Mouse (Mus musculus) heart, postnatal 0 days (tissue): ENCODE measurements around the gene Larp4. TPM values are rescaled to one million over a fixed set of nuclear protein-coding genes. Genes with fewer than 3 reads are reported as not detected.

Source experiments
- ATAC-seq: fragments of 200-750 bp; cut with Nextera tagmentation; 2 replicates; pipeline ENCODE4 v1.8.0; 2017; ENCODE audit warnings: low read depth, moderate number of reproducible peaks, moderate library complexity; ENCODE audit not compliant: insufficient read depth
- DNase-seq: peaks from one replicate; pipeline ENCODE4 v3.0.0-alpha.2; 2016; ENCODE audit warnings: low spot score
- H3K27ac ChIP-seq: fragments of 300-500 bp; sonication (generic); 2 replicates; pipeline ENCODE4 v1.5.1; 2014; ENCODE audit warnings: low read depth, mild to moderate bottlenecking
- H3K27me3 ChIP-seq: fragments of 300-500 bp; sonication (generic); 2 replicates; pipeline ENCODE4 v1.6.1; 2014; ENCODE audit warnings: low read length, mixed read lengths; ENCODE audit not compliant: control insufficient read depth, insufficient read depth
- H3K36me3 ChIP-seq: fragments of 300-500 bp; sonication (generic); replicated peaks from 2 replicates; pipeline ENCODE4 v1.6.1; 2014; ENCODE audit warnings: low read length, mixed read lengths; ENCODE audit not compliant: control insufficient read depth, insufficient read depth
- H3K4me1 ChIP-seq: fragments of 300-500 bp; sonication (generic); 2 replicates; pipeline ENCODE4 v1.6.1; 2014; ENCODE audit warnings: antibody characterized with exemption; ENCODE audit not compliant: control insufficient read depth, insufficient read depth
- H3K4me2 ChIP-seq: fragments of 300-500 bp; sonication (generic); 2 replicates; pipeline ENCODE4 v1.6.1; 2014; ENCODE audit warnings: low read depth, mild to moderate bottlenecking, low read length, moderate library complexity
- H3K4me3 ChIP-seq: fragments of 300-500 bp; sonication (generic); 2 replicates; pipeline ENCODE4 v1.5.1; 2014; ENCODE audit warnings: low read depth, low read length
- H3K9ac ChIP-seq: fragments of 300-500 bp; sonication (generic); replicated peaks from 2 replicates; pipeline ENCODE4 v1.6.1; 2014; ENCODE audit warnings: low read depth, low read length, mixed read lengths
- H3K9me3 ChIP-seq: fragments of 300-500 bp; sonication (generic); replicated peaks from 2 replicates; pipeline ENCODE4 v1.6.1; 2016; ENCODE audit warnings: low read length; ENCODE audit not compliant: control insufficient read depth
- CTCF ChIP-seq: IDR thresholded peaks from 2 replicates; pipeline ENCODE4 v1.5.1; 2016; ENCODE audit warnings: antibody characterized with exemption, control low read depth, low read depth
- EP300 ChIP-seq: IDR thresholded peaks from 2 replicates; pipeline ENCODE4 v1.6.1; 2016; ENCODE audit warnings: antibody characterized with exemption, low read depth
- WGBS: fragments of 180-500 bp; shearing (Covaris S2); extraction: QIAGEN DNeasy Blood & Tissue Kit; methylation state at CpG from one replicate; pipeline ENCODE4 v1.1.7; 2014; 5-methylcytosine and 5-hydroxymethylcytosine counted together
- polyA plus RNA-seq: library from polyadenylated mRNA; unstranded; fragments of >200 nt; fragmentation: Nextera tagmentation; extraction: Ambion mirVana; gene quantifications from 2 replicates; pipeline ENCODE4 v1.2.1, GENCODE M21; 2015
- total RNA-seq: library from RNA; depleted of rRNA; stranded (reverse); fragments of >200 nt; gene quantifications from 2 replicates; pipeline ENCODE4 v1.2.3, GENCODE M21; 2014; ENCODE audit warnings: low replicate concordance

The Larp4 gene
- total and polyA plus RNA-seq, 2 experiments from 2014 or later = 28.2 to 103 TPM

DNA sequence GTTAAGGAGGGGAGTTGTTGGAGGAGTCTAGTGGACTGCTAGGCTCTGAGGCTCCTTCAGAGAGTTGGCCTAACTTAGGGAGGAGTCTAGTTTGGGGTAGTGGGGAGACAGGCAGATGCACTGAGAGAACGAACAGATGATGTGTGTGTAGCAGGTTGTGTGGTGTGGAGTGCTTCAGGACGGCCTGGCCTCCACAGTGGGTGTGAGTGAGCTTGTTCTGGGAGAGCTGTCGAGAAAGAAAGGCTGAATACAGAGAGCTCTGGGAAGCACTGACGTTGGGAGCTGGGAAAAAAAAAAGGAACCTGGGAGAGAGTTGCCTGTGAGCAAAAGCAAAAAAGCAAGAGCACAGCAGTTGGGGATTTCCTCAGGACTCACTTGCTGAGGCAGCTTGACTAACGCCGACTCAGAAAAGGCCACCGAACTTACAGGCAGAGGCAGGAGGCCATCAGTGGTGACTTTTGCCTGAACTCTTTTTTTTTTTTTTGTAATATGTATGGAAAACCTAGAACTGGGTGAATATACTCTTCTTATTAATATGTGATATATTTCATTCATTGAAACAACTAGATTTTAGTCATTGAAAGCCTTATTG is 79.7 kb downstream of the Larp4 start:
- no peaks in the 10 kb centered on the region for H3K27me3 ChIP-seq
- 75% methylated on average over 7 of the region's 7 CpGs for WGBS
- DNase-seq (no peak), ATAC-seq (no peak)
- H3K9me3 ChIP-seq = no peaks in the 10 kb centered on the region
- no peak overlapping the region for H3K9ac ChIP-seq
- no peak overlapping the region for H3K27ac ChIP-seq
- peaks cover 6% of the 10 kb centered on the region; the same call in 1 of the 2 replicates for H3K4me1 ChIP-seq
- TF ChIP-seq EP300 = no peak
- TF ChIP-seq CTCF = no peak
- no peak overlapping the region for H3K4me3 ChIP-seq
- no peak overlapping the region for H3K4me2 ChIP-seq
- H3K36me3 ChIP-seq = peaks cover 15% of the 10 kb centered on the region; the same call in 1 of the 2 replicates

- 81% methylated on average over 7 of the region's 7 CpGs for WGBS
- Histone ChIP-seq H3K4me1 (no peaks in the 10 kb centered on the region), H3K27ac (no peak overlapping the region), H3K4me2 (no peak overlapping the region), H3K36me3 (peaks cover 15% of the 10 kb centered on the region; the same call in 1 of the 2 replicates), H3K9me3 (no peaks in the 10 kb centered on the region), H3K27me3 (no peaks in the 10 kb centered on the region), H3K4me3 (no peak overlapping the region), H3K9ac (no peak overlapping the region)
- ATAC-seq (no peak), DNase-seq (no peak)
- TF ChIP-seq CTCF (no peak), EP300 (no peak)
Measured at GRCm38 (mm10) chr15:100050940-100051339, 81.1 kb downstream of the Larp4 start.

DNA sequence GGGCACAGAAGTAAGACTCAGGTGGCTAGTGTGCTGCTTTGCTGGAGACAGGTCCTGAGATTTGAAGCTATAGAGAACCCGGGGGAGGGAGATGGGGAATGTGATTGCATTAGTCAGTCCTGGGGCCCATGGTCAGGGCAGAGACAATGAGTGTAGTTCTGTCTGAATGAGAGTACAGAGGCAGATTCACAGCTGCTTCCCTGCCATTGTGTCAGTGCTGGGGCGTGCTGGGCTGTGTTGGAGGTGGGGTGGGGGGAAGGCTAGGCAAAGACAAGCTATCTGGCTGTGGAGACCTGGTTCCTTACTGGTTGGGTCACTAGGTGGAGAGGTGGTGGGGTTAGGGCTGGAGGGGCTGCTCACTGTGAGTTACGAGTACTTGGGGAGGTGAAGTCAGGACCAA is 82.9 kb downstream of the Larp4 start:
- TF ChIP-seq CTCF (no peak), EP300 (no peak)

GRCm38 (mm10) chr15:100056397-100056908 is 86.6 kb downstream of the Larp4 start:
- 67% methylated on average over 7 of the region's 7 CpGs for WGBS
- Histone ChIP-seq H3K9me3 (no peaks in the 10 kb centered on the region), H3K9ac (no peak overlapping the region), H3K27me3 (no peaks in the 10 kb centered on the region), H3K36me3 (no peaks in the 10 kb centered on the region), H3K27ac (no peak overlapping the region), H3K4me2 (no peak overlapping the region), H3K4me1 (0 out of 2 replicates have a peak, but pooled peaks cover 5% of the 10 kb centered on the region), H3K4me3 (no peak overlapping the region)
- ATAC-seq (no peak), DNase-seq (no peak)
- TF ChIP-seq CTCF (no peak), EP300 (no peak)

More for the DNA sequence above, 82.9 kb downstream of the Larp4 start:
- Histone ChIP-seq H3K27ac (no peak overlapping the region), H3K4me3 (no peak overlapping the region), H3K4me2 (no peak overlapping the region), H3K4me1 (no peaks in the 10 kb centered on the region), H3K9ac (no peak overlapping the region), H3K9me3 (no peaks in the 10 kb centered on the region), H3K36me3 (peaks cover 14% of the 10 kb centered on the region; the same call in 1 of the 2 replicates), H3K27me3 (no peaks in the 10 kb centered on the region)
- no peak for DNase-seq
- no peak for ATAC-seq
- 58% methylated on average over 3 of the region's 3 CpGs for WGBS

GRCm38 (mm10) chr15:100057698-100058097 is 87.8 kb downstream of the Larp4 start:
- H3K27ac ChIP-seq = no peak overlapping the region
- no peak overlapping the region for H3K9ac ChIP-seq
- no peaks in the 10 kb centered on the region for H3K36me3 ChIP-seq
- H3K27me3 ChIP-seq = no peaks in the 10 kb centered on the region
- no peak overlapping the region for H3K4me2 ChIP-seq
- 80% methylated on average over 3 of the region's 3 CpGs for WGBS
- peaks cover 10% of the 10 kb centered on the region; the same call in 1 of the 2 replicates for H3K4me1 ChIP-seq
- DNase-seq = no peak
- no peak for ATAC-seq
- H3K4me3 ChIP-seq = no peak overlapping the region
- TF ChIP-seq CTCF (no peak), EP300 (no peak)
- H3K9me3 ChIP-seq = no peaks in the 10 kb centered on the region

DNA sequence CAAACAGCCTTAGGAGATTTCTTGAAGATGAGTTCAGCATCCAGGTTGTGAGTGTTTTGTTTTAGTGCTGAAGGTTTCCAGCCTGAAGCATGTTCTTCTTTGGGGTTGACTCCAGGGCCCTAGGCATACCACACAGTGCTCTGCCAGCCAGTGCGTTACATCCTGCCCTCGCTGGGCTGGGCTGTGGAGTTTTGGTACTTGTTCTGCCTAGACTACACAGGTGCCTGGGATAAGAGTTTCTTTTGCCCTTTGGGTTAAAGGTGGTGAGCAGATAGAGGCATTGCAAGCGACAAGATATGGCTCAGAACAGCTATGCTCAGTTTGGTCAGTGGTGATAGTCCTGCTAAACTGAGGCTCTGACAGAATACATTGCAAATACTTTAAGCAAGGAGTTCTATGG is 88.3 kb downstream of the Larp4 start:
- no peak overlapping the region for H3K4me3 ChIP-seq
- H3K4me1 ChIP-seq = peaks cover 10% of the 10 kb centered on the region; the same call in 1 of the 2 replicates
- H3K9me3 ChIP-seq = no peaks in the 10 kb centered on the region
- no peaks in the 10 kb centered on the region for H3K36me3 ChIP-seq
- no peak overlapping the region for H3K4me2 ChIP-seq
- TF ChIP-seq EP300 (no peak), CTCF (no peak)
- ATAC-seq (no peak), DNase-seq (no peak)
- H3K27me3 ChIP-seq = no peaks in the 10 kb centered on the region
- no peak overlapping the region for H3K27ac ChIP-seq
- H3K9ac ChIP-seq = no peak overlapping the region
- WGBS = 75% methylated on average over 3 of the region's 3 CpGs
